Mouse (Mus musculus) lung, postnatal 25 days (tissue): ENCODE measurements around the gene Mxd4.

Experiments used
- DNase-seq: peaks from one replicate; pipeline ENCODE4 v3.0.0; 2022; ENCODE audit warnings: low spot score

The Mxd4 gene

GRCm38 (mm10) chr5:34197243-34197642 lies 9.7 kb upstream of the Mxd4 start:
- no peak for DNase-seq

- peak; percentile 59 for DNase-seq
Measured at GRCm38 (mm10) chr5:34196423-34196822, 8.9 kb upstream of the Mxd4 start.

GRCm38 (mm10) chr5:34195786-34196185 lies 8.3 kb upstream of the Mxd4 start:
- no peak for DNase-seq

GRCm38 (mm10) chr5:34194975-34195662 lies 7.6 kb upstream of the Mxd4 start:
- DNase-seq = no peak

- DNase-seq = no peak
Measured at GRCm38 (mm10) chr5:34194426-34194825, 6.9 kb upstream of the Mxd4 start.

GRCm38 (mm10) chr5:34191843-34192242 lies 4.3 kb upstream of the Mxd4 start:
- peak; percentile 37 for DNase-seq

- DNase-seq = peak; percentile 88
Measured at GRCm38 (mm10) chr5:34191021-34191420, 3.5 kb upstream of the Mxd4 start.

- DNase-seq = no peak
Measured at GRCm38 (mm10) chr5:34189521-34189920, 2.0 kb upstream of the Mxd4 start.

GRCm38 (mm10) chr5:34188856-34189255 lies 1.3 kb upstream of the Mxd4 start:
- DNase-seq = no peak

GRCm38 (mm10) chr5:34186961-34187391 lies 544 bp downstream of the Mxd4 start:
- DNase-seq = peak; percentile 72

- no peak for DNase-seq
Measured at GRCm38 (mm10) chr5:34186391-34186790, 1.1 kb downstream of the Mxd4 start.

GRCm38 (mm10) chr5:34185791-34186190 lies 1.7 kb downstream of the Mxd4 start:
- no peak for DNase-seq

GRCm38 (mm10) chr5:34185051-34185580 lies 2.4 kb downstream of the Mxd4 start:
- no peak for DNase-seq

GRCm38 (mm10) chr5:34183976-34184375 lies 3.5 kb downstream of the Mxd4 start:
- no peak for DNase-seq

GRCm38 (mm10) chr5:34183156-34183880 lies 4.2 kb downstream of the Mxd4 start:
- peak; percentile 88 for DNase-seq

GRCm38 (mm10) chr5:34182486-34182885 lies 5.0 kb downstream of the Mxd4 start:
- peak; percentile 58 for DNase-seq

GRCm38 (mm10) chr5:34177821-34178220 lies 9.7 kb downstream of the Mxd4 start:
- DNase-seq = no peak

- DNase-seq = no peak
Measured at GRCm38 (mm10) chr5:34177091-34177490, 10.4 kb downstream of the Mxd4 start.

- DNase-seq = no peak
Measured at GRCm38 (mm10) chr5:34176691-34177090, 10.8 kb downstream of the Mxd4 start.

GRCm38 (mm10) chr5:34175403-34175694 lies 12.2 kb downstream of the Mxd4 start:
- DNase-seq = no peak

GRCm38 (mm10) chr5:34174550-34175402 lies 12.7 kb downstream of the Mxd4 start:
- DNase-seq = no peak

GRCm38 (mm10) chr5:34174021-34174420 lies 13.5 kb downstream of the Mxd4 start:
- no peak for DNase-seq

- DNase-seq = no peak
Measured at GRCm38 (mm10) chr5:34170726-34171125, 16.8 kb downstream of the Mxd4 start.
